Mouse (Mus musculus) right cerebral cortex, adult 18-20 months (tissue): ENCODE results near the gene Cacna1i.

Source experiments
- DNase-seq: peaks from one replicate; pipeline ENCODE4 v3.0.0; 2022; ENCODE audit warnings: mixed read lengths

The Cacna1i gene

DNA sequence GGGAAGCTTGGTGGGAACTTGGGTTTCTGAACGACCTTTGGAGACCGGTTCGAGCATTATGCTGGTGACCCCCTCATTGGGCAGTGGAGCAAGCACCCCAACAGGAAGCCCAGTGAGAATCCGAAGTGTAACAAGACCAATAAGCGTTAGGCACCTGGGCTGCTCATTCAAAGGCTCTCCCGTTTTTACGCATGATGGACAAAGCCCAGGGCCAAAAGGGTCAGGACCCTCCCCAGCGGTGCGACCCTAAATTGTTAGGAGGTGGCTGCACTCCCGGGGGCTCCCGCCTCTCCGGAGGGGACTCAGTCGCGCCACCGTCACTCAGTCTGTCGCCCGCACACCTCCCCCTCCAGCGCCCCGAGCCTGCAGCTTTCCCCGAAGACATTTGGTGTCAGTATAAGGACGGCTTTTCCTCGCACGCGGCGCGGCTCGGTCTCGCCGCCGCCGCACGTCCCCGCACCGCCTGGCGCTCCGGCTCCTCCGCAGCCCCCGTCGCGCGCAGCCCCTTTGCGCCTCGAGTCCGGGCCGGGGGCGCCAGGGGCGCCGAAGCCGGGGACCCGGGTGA lies at the start of gene Cacna1i:
Gene Cacna1i (plus strand): TSS at position 388 of the 565 bp plus-strand sequence.
- DNase-seq: peak; percentile 74

- DNase-seq: no peak
Observed at GRCm38 (mm10) chr15:80248135-80248534, 38.9 kb upstream of the Cacna1i start.

DNA sequence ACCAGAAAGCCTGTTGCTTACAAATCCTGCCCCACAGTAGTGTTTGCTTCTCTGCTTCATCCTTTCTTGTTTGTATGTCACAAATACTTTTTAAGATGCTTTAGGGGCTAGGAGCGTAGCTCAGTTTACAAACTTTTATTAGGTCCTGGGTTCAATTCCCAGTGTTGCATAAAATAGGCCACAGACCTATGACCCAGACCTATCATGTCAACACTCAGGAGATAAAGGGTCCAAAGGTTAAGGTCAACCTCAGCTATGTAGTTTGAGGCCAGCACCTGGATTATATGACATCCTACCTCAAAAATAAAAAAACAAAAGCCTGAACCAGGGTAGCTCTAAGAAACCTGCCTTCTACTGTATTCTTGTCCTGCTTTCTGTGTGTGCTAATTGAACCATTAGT lies 38.4 kb upstream of the Cacna1i start:
- DNase-seq: no peak

DNA sequence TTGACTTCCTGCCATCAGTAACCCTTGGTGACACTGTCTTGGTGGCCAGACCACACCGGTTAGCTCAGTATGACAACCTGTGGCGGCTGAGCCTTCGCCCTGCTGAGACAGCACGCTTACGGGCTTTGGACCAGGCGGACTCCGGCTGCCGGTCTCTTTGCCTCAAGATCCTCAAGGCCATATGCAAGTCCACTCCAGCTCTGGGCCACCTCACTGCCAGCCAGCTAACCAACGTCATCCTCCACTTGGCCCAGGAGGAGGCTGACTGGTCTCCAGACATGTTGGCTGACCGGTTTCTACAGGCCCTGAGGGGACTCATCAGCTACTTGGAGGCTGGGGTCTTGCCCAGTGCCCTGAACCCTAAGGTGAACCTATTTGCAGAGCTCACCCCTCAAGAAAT lies 37.4 kb upstream of the Cacna1i start:
- no peak for DNase-seq

- DNase-seq: no peak
Observed at GRCm38 (mm10) chr15:80250586-80250985, 36.5 kb upstream of the Cacna1i start.

- DNase-seq: no peak
Observed at GRCm38 (mm10) chr15:80253530-80253929, 33.5 kb upstream of the Cacna1i start.

- peak; percentile 30 for DNase-seq
Observed at GRCm38 (mm10) chr15:80254207-80254606, 32.8 kb upstream of the Cacna1i start.

GRCm38 (mm10) chr15:80254847-80255645 lies 32.0 kb upstream of the Cacna1i start, which contains the start of gene Atf4:
Gene Atf4 (plus strand): TSS chr15:80255184.
- peak; percentile 99 for DNase-seq

- DNase-seq: peak; percentile 53
Observed at GRCm38 (mm10) chr15:80255646-80256121, 31.4 kb upstream of the Cacna1i start.

- DNase-seq: no peak
Observed at GRCm38 (mm10) chr15:80256242-80256641, 30.8 kb upstream of the Cacna1i start.

GRCm38 (mm10) chr15:80256656-80257601 lies 30.1 kb upstream of the Cacna1i start:
- no peak for DNase-seq

- no peak for DNase-seq
Observed at GRCm38 (mm10) chr15:80257602-80258239, 29.3 kb upstream of the Cacna1i start.

DNA sequence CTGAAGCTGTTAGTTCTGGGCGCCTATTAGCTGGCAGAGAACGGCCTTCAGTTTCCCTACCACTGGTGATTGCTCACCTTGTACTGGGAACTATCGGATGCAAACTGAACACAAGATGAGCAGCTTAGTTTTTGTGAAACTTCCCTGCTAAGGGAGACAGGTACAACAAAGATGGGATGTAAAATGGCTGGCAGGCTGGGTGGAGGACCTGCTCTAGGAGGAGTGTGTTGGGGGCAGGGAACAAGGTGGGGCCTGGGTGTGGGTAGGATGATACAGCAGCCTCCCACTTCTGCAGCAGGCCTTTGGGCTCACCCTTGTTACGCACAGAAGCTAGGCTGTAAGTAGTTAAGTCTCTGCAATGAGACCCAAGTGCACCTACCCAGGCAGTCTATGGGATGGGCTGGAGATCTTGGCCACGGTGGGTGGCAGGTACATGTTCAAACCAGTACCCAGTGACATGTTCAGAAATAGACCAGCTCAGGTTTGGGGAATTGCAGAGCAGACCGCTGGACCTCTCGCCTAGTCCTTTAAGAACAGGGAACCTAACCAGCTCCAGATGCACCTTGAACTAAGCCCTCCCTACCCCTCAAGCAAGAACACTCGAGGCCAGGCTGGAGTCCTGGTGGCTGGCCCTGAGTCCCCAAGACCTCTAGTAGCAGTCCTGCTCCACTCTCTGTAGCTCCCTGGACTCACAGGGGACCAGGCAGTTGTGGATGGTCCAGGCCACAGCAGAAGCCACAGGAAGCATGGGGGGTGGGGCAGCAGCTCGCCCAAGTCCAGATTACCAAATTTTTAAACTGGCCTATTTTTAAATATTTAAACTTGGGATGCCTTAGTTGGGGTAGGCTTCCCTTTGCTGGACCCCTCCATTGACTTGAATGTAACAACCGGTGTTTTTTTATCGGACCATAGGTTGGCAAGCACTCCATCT lies 28.5 kb upstream of the Cacna1i start:
- DNase-seq: no peak

DNA sequence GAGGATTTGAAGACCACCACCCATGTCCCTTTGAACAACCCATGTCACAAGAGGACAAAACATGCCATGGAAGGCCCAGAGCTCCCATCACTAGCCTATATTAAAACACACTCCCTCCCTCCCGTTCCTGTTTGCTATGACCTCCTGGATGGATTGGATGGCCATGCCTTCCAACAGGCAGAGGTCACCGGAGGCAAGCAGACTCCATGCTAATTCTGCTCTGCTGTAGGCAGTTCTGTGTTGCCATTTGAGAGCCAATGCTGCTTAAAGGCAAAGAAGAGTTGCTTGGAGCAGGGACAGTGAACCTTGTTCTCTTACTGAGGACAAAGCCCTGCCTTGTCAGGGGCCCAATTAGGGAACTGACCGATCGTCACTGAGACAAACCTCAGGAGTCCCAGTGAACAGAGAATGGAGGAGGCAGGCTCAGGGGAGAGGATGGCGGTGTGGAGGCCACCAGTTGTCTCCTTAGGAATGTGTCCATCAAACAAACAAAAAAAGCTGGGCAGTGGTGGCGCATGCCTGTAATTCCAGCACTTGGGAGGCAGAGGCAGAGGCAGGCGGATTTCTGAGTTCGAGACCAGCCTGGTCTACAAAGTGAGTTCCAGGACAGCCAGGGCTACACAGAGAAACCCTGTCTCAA lies 27.5 kb upstream of the Cacna1i start:
- no peak for DNase-seq

DNA sequence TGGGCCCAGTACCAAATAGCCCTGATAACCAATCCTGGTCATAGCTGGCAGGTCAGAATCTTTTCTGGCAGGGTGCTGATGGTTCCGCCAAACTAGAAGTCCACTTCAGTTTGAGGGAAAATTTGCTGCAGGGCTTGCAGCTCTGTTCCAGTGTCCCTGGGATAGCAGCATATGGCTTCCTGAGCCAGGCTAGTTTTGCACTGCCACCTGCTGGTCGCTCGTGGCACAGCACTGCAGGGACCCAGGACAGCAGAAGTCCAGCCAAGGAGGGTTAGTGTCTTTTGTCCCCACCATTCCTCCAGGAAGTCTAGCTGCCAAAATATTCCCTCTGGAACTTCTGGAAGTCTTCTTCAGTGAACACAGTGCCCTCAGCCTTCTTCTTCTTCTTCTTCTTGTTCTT lies 26.4 kb upstream of the Cacna1i start:
- DNase-seq: peak; percentile 83

- no peak for DNase-seq
Observed at GRCm38 (mm10) chr15:80261100-80261499, 25.9 kb upstream of the Cacna1i start.

GRCm38 (mm10) chr15:80263610-80264575 lies 23.1 kb upstream of the Cacna1i start, which contains the start of gene Rps19bp1:
Gene Rps19bp1 (minus strand): TSS chr15:80264315.
- peak; percentile 91 for DNase-seq

DNA sequence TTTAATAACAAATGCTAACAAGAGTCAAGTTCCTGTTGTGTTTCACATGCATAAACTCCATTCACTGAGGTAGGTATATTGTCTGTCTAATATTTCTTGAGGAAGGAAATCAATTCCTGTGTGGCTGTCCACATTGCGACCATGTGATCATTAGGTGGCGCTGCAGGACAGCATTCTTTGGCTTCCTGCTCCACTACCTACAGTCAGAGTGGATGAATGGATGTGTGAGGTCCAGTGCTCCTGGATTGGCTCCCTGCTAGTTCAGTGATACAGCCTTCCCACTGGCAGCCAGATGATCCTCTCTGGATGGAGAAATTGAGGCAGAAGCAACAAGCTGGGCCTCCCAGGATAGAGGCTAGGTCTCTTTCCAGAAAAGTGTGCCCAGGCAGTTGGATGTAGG lies 20.8 kb upstream of the Cacna1i start:
- DNase-seq: peak; percentile 85

DNA sequence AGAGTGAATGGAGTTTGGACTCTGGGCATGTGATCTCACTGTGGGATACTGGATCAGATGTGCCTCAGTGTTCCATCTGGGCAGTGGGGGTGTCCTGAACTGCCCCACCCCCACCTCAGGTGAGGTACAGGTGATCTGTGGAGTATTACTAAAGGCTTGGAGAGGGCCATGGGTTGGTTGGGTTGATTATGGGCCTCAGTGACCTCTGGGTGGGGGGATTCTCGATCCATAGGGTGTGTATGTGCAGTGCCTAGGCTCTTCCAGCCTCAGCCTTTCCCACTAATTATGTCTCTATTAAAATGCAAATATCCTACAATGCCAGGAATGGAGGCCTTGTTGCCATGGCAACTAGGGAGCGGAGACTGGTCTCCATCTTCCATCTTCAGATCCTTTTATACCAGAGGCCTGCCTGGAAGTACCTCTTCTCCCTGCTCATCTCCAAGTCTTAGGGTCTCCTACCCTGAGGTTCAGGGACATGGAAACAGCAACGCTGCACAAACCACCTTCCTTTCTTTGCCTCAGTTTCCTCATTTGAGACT lies 15.1 kb upstream of the Cacna1i start:
- no peak for DNase-seq
